Mouse (Mus musculus) skeletal muscle tissue, postnatal 0 days (tissue): ENCODE measurements around the gene Lzts2. TPM values are rescaled to one million over a fixed set of nuclear protein-coding genes. Genes with fewer than 3 reads are reported as not detected.

Experiments used
- polyA plus RNA-seq: library from polyadenylated mRNA; unstranded; fragments of >200 nt; fragmentation: Nextera tagmentation; extraction: Ambion mirVana; gene quantifications from 2 replicates; pipeline ENCODE4 v1.2.1, GENCODE M21; 2015

Gene Lzts2
- 31.4 and 40.7 TPM in 2 replicates for polyA plus RNA-seq

GRCm38 (mm10) chr19:45014335-45014971 lies at the start of gene Lzts2:
Lzts2 (plus strand) TSS chr19:45014414.

DNA sequence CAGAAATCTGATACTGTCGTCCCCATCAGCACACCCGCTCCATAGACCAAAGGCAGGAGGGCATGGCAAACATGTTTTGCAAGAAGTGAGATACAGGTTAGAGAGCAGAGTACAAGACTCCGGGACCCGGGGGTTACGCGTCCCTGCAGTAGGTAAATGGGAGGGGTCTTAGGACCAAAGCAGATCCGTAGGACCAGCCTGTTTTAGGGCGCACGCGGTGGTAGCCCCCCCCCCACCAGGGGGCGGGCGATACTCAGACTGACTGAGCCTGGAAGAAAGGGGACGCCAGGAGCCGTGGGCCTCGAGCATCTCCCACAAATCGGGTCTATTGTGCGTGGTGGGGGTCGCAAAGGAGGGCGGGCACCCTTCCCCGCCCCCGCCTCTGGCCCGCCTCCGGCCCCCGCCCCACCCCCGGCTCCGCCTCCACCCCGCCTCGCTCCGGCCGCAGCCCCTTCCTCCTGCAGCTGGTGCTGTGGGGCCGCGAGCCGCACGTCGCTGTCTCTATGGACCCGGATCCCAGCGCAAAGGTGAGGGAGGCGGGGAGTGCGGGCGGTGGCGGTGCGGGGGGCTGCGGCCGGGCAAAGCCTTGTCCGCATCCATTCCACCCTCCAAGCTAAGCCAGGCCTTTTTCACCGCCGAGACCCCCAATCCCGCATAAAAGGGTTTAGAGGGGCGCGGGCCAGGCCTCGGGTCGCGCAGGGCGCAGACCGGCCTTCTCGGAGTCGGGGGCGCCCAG lies 25.2 kb upstream of the Lzts2 start, which contains the start of gene Sema4g:
Gene Sema4g, plus strand, starts transcription at position 271 of the 736 bp plus-strand sequence.

DNA sequence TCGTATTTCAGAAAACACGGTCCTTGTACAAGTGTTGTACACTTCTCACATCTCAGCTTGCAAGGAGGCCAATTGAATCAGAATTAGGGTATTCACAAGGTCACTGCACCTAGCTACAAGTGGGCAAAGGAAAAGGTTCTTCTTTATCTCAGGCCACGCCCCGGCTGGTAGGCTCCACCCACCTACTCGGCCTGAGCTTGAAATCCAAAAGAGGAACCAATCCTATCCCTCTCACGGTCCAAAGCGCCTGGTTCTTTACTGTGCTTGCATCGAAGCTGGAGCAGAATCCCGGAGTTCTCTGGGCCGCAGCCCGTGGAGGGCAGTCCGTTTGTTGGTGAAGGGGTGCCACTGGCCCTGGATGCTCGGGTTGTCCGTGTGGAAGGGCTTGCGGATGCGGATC lies 8.8 kb upstream of the Lzts2 start, which contains the start of gene Twnk:
Gene Twnk, plus strand, starts transcription at position 220 of the 400 bp plus-strand sequence.

GRCm38 (mm10) chr19:45005957-45006712 lies 8.1 kb upstream of the Lzts2 start, which contains the start of gene Mrpl43:
Mrpl43 (minus strand) TSS chr19:45006442.

DNA sequence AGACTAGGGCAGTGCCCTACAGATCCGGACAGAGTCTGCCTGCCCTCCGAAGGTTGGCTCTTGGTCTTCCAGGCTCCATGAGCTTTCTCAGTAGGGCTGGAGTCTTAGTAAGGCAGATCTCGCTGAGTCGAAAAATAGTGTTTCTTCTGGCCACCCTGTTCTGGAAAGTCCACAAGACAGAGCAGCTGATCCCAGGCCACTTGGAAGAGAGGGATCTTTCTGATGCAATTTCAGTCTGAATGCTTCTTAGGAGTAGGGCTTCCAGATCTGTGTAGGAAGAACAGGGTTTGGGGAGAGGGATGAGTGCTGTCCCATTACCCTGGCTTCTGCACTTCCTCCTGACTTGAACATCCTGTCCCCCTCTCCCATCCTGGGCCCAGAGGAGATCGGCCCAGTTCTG lies 31.4 kb downstream of the Lzts2 start, which contains the start of gene Pdzd7:
Gene Pdzd7, minus strand, starts transcription at position 67 of the 400 bp plus-strand sequence.

DNA sequence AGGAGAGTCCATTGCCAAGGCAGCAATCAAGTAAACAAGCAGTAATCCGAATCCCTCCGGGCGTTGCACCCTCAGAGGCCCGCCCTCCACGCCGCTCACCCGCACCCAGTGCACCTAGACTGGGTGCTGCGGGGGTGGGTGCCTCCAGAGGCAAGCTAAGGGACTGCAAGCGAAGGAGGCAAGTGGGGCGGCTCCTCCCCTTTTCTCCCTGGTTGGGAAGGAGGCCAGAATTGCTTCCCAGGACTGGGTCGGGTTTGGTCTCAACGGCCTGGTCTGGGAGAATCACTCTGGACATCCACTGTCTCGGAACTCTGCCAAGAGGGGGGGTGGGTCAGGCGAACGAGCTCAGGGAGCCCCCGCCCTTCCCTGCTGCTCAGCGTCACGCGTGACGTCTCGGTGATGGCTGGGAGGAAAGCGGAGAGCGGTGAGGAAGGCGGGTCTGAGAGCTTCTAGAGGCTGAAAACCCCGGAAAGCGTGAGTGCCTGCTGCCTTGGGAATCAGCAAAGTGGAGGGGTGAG lies 33.3 kb downstream of the Lzts2 start, which contains the start of gene Sfxn3:
Gene Sfxn3, plus strand, starts transcription at position 87 of the 518 bp plus-strand sequence.

GRCm38 (mm10) chr19:45074580-45075322 lies 60.5 kb downstream of the Lzts2 start, which contains the start of gene Kazald1:
Kazald1 (plus strand) TSS chr19:45075241.

Other genes starting within 250 kb of the Lzts2 start
- 20.7 and 24.4 TPM in 2 replicates for gene Slf2, start 83.3 kb upstream of the Lzts2 start, polyA plus RNA-seq
- gene Sema4g, start 25.3 kb upstream of the Lzts2 start, polyA plus RNA-seq: 0.06 and 0.18 TPM in 2 replicates
- gene Twnk, start 8.8 kb upstream of the Lzts2 start, polyA plus RNA-seq: 13.3 and 16.7 TPM in 2 replicates
- gene Mrpl43, start 8.0 kb upstream of the Lzts2 start, polyA plus RNA-seq: 72.1 and 72.3 TPM in 2 replicates
- gene Pdzd7, start 31.3 kb downstream of the Lzts2 start, polyA plus RNA-seq: 0.17 and 0.21 TPM in 2 replicates
- gene Sfxn3, start 33.1 kb downstream of the Lzts2 start, polyA plus RNA-seq: 11.2 and 13.3 TPM in 2 replicates
- 2.4 and 5.4 TPM in 2 replicates for gene Kazald1, start 60.8 kb downstream of the Lzts2 start, polyA plus RNA-seq
- gene Tlx1, start 136.3 kb downstream of the Lzts2 start, polyA plus RNA-seq: 0.11 and 0.18 TPM in 2 replicates
- 10.6 and 10.9 TPM in 2 replicates for gene Lbx1, start 221.4 kb downstream of the Lzts2 start, polyA plus RNA-seq